Mouse (Mus musculus) megakaryocyte progenitor cell, adult 5-6 weeks (primary cell): ENCODE results near the gene Bmpr1a. TPM values are rescaled to one million over a fixed set of nuclear protein-coding genes. Genes with fewer than 3 reads are reported as not detected.
"Not testable (repeated sequence)": the region's sequence is repeated elsewhere in the genome, so short reads cannot be mapped to it uniquely, and the experiment has no call there.

Experiments used
- ATAC-seq: replicated peaks from 2 replicates; pipeline ENCODE4 v1.8.0; 2016; ENCODE audit warnings: mild to moderate bottlenecking, moderate TSS enrichment, inconsistent platforms; ENCODE audit not compliant: poor library complexity
- total RNA-seq, 2 experiments: library from RNA; stranded (forward) in 1 of 2; stranded (reverse) in 1 of 2; fragments of 157-497, 149-512 nt in 1 of 2; fragments of 200-1000 nt in 1 of 2; gene quantifications; 2 replicates each; pipeline versions ENCODE4 v1.2.3 to v1.2.4; 2015 to 2017

Bmpr1a gene
- total RNA-seq, 2 experiments from 2014 or later, result 0.25 to 0.39 TPM

GRCm38 (mm10) chr14:34453648-34454047, 49.5 kb downstream of the Bmpr1a start:
- ATAC-seq, result no peak

GRCm38 (mm10) chr14:34451872-34452271, 51.3 kb downstream of the Bmpr1a start:
- no peak for ATAC-seq

GRCm38 (mm10) chr14:34450451-34450850, 52.7 kb downstream of the Bmpr1a start:
- ATAC-seq, result no peak

GRCm38 (mm10) chr14:34449807-34450206, 53.3 kb downstream of the Bmpr1a start:
- no peak for ATAC-seq

- no peak for ATAC-seq
These were observed 54.7 kb downstream of the Bmpr1a start for GRCm38 (mm10) chr14:34448398-34448797.

GRCm38 (mm10) chr14:34447659-34448058, 55.5 kb downstream of the Bmpr1a start:
- no peak for ATAC-seq

- no peak for ATAC-seq
These were observed 56.5 kb downstream of the Bmpr1a start for GRCm38 (mm10) chr14:34446624-34447023.

- no peak for ATAC-seq
These were observed 57.8 kb downstream of the Bmpr1a start for GRCm38 (mm10) chr14:34445348-34445747.

- ATAC-seq, result no peak
These were observed 58.2 kb downstream of the Bmpr1a start for GRCm38 (mm10) chr14:34444924-34445323.

- ATAC-seq, result no peak
These were observed 58.8 kb downstream of the Bmpr1a start for GRCm38 (mm10) chr14:34444368-34444767.

GRCm38 (mm10) chr14:34442531-34442930, 60.6 kb downstream of the Bmpr1a start:
- no peak for ATAC-seq

- ATAC-seq, result no peak
These were observed 62.5 kb downstream of the Bmpr1a start for GRCm38 (mm10) chr14:34440526-34441066.

- ATAC-seq, result no peak
These were observed 74.1 kb downstream of the Bmpr1a start for GRCm38 (mm10) chr14:34429069-34429468.

- ATAC-seq, result no peak
These were observed 74.9 kb downstream of the Bmpr1a start for GRCm38 (mm10) chr14:34428274-34428673.

- no peak for ATAC-seq
These were observed 82.1 kb downstream of the Bmpr1a start for GRCm38 (mm10) chr14:34421078-34421477.

GRCm38 (mm10) chr14:34417501-34417900, 85.6 kb downstream of the Bmpr1a start:
- ATAC-seq, result no peak

GRCm38 (mm10) chr14:34416946-34417345, 86.2 kb downstream of the Bmpr1a start:
- ATAC-seq, result not testable (repeated sequence)

- no peak for ATAC-seq
These were observed 90.8 kb downstream of the Bmpr1a start for GRCm38 (mm10) chr14:34412164-34412896.

- no peak for ATAC-seq
These were observed 92.4 kb downstream of the Bmpr1a start for GRCm38 (mm10) chr14:34410716-34411115.

- ATAC-seq, result no peak
These were observed 99.7 kb downstream of the Bmpr1a start for GRCm38 (mm10) chr14:34403424-34403823.

- no peak for ATAC-seq
These were observed 100.3 kb downstream of the Bmpr1a start for GRCm38 (mm10) chr14:34402871-34403270.

- peak; percentile 100 for ATAC-seq
These were observed 102.0 kb downstream of the Bmpr1a start for GRCm38 (mm10) chr14:34401135-34401534.

- no peak for ATAC-seq
These were observed 103.1 kb downstream of the Bmpr1a start for GRCm38 (mm10) chr14:34400021-34400420.
